Mouse (Mus musculus) G1E (cell line): ENCODE data around the gene Irf2bp2. TPM values are rescaled to one million over a fixed set of nuclear protein-coding genes. Genes with fewer than 3 reads are reported as not detected.
"Not testable (repeated sequence)": the region's sequence is repeated elsewhere in the genome, so short reads cannot be mapped to it uniquely, and the experiment has no call there.

ENCODE experiments used
- ATAC-seq: 2 replicates; pipeline ENCODE4 v1.8.0; 2016; ENCODE audit warnings: mild to moderate bottlenecking; ENCODE audit not compliant: insufficient number of reproducible peaks, poor library complexity, low FRiP score, severe bottlenecking; ENCODE audit errors: extremely low read depth
- DNase-seq: peaks from one replicate; pipeline ENCODE4 v3.0.0; 2012; ENCODE audit warnings: low spot score
- H3K27me3 ChIP-seq: 2 replicates; pipeline ENCODE4 v1.6.1; 2012; ENCODE audit warnings: mild to moderate bottlenecking, low read length, inconsistent platforms; ENCODE audit not compliant: insufficient read depth
- H3K36me3 ChIP-seq: replicated peaks from 2 replicates; pipeline ENCODE3; 2012; ENCODE audit warnings: mild to moderate bottlenecking, inconsistent platforms
- H3K4me1 ChIP-seq: 2 replicates; pipeline ENCODE4 v1.6.1; 2012; ENCODE audit warnings: low read depth, low read length, inconsistent platforms, mixed read lengths; ENCODE audit not compliant: insufficient read depth
- H3K4me3 ChIP-seq: 2 replicates; pipeline ENCODE4 v1.5.1; 2012; ENCODE audit warnings: low read depth, mild to moderate bottlenecking, inconsistent platforms, low read length, moderate library complexity, mixed read lengths
- H3K9me3 ChIP-seq: replicated peaks from 2 replicates; pipeline ENCODE4 v1.6.1; 2012; ENCODE audit warnings: inconsistent platforms
- CTCF ChIP-seq: IDR thresholded peaks from 2 replicates; pipeline ENCODE4 v1.5.1; 2012; ENCODE audit warnings: low read depth, low read length, inconsistent platforms, mixed read lengths
- GATA1 ChIP-seq: IDR thresholded peaks from 2 replicates; pipeline ENCODE4 v1.6.1; 2012; ENCODE audit warnings: borderline replicate concordance, low read length, inconsistent platforms, mixed read lengths
- GATA2 ChIP-seq: IDR thresholded peaks from 2 replicates; pipeline ENCODE4 v1.6.1; 2012; ENCODE audit warnings: low read depth, low read length, inconsistent platforms, borderline replicate concordance
- POLR2AphosphoS5 ChIP-seq: IDR thresholded peaks from 2 replicates; pipeline ENCODE4 v1.6.1; 2012; ENCODE audit warnings: low read depth, low read length, inconsistent platforms; ENCODE audit not compliant: insufficient replicate concordance
- TAL1 ChIP-seq: conservative IDR thresholded peaks from 2 replicates; pipeline ENCODE4 v1.6.1; 2012; ENCODE audit warnings: low read depth, low read length, inconsistent platforms, mixed read lengths
- polyA plus RNA-seq: library from polyadenylated mRNA; stranded (reverse); fragments of >175 nt; gene quantifications from 2 replicates; pipeline ENCODE4 v1.2.3, GENCODE M21; 2012
- total RNA-seq, 2 experiments: library from RNA; stranded (forward) in 1 of 2; stranded (reverse) in 1 of 2; fragments of 200-1000 nt in 1 of 2; fragments of >200 nt in 1 of 2; fragmentation: Nextera tagmentation in 1 of 2; gene quantifications; 2 replicates each; pipeline ENCODE4 v1.2.3; 2014 to 2017

The Irf2bp2 gene
- total and polyA plus RNA-seq, 3 experiments: 78.9 to 231 (median 101) TPM

GRCm38 (mm10) chr8:126609556-126610263 lies 15.9 kb upstream of the Irf2bp2 start:
- no peak overlapping the region for H3K4me3 ChIP-seq
- no peaks in the 10 kb centered on the region for H3K27me3 ChIP-seq
- ATAC-seq (no peak), DNase-seq (no peak)
- TF ChIP-seq TAL1 (no peak), CTCF (no peak), POLR2AphosphoS5 (no peak), GATA2 (no peak), GATA1 (no peak)
- no peaks in the 10 kb centered on the region for H3K36me3 ChIP-seq
- peaks cover 51% of the 10 kb centered on the region for H3K4me1 ChIP-seq
- peaks cover 14% of the 10 kb centered on the region for H3K9me3 ChIP-seq

GRCm38 (mm10) chr8:126603241-126603947 lies 9.6 kb upstream of the Irf2bp2 start:
- TF ChIP-seq GATA2 (no peak), GATA1 (no peak), POLR2AphosphoS5 (no peak), TAL1 (no peak), CTCF (no peak)
- no peaks in the 10 kb centered on the region for H3K27me3 ChIP-seq
- no peaks in the 10 kb centered on the region for H3K36me3 ChIP-seq
- H3K9me3 ChIP-seq: peaks cover 14% of the 10 kb centered on the region
- ATAC-seq (no peak), DNase-seq (no peak)
- H3K4me1 ChIP-seq: peaks cover 58% of the 10 kb centered on the region
- peak overlapping the region; percentile 35; the same call in 1 of the 2 replicates for H3K4me3 ChIP-seq

- Histone ChIP-seq H3K4me1 (peaks cover 65% of the 10 kb centered on the region), H3K9me3 (peaks cover 14% of the 10 kb centered on the region), H3K36me3 (no peaks in the 10 kb centered on the region), H3K4me3 (no peak overlapping the region; the same call in 1 of the 2 replicates), H3K27me3 (no peaks in the 10 kb centered on the region)
- DNase-seq (no peak), ATAC-seq (no peak)
- no peak for TF ChIP-seq GATA1
- TF ChIP-seq TAL1: no peak
- no peak for TF ChIP-seq GATA2
- TF ChIP-seq POLR2AphosphoS5: no peak
- no peak for TF ChIP-seq CTCF
Measured at GRCm38 (mm10) chr8:126602641-126603040, 8.9 kb upstream of the Irf2bp2 start.

GRCm38 (mm10) chr8:126601325-126601724 lies 7.5 kb upstream of the Irf2bp2 start:
- no peak for ATAC-seq

GRCm38 (mm10) chr8:126600816-126601243 lies 7.0 kb upstream of the Irf2bp2 start:
- Histone ChIP-seq H3K4me3 (no peak overlapping the region), H3K27me3 (no peaks in the 10 kb centered on the region), H3K36me3 (no peaks in the 10 kb centered on the region), H3K9me3 (peaks cover 3% of the 10 kb centered on the region), H3K4me1 (peaks cover 81% of the 10 kb centered on the region)
- TF ChIP-seq TAL1: no peak
- no peak for TF ChIP-seq POLR2AphosphoS5
- TF ChIP-seq CTCF: no peak
- no peak for TF ChIP-seq GATA1
- TF ChIP-seq GATA2: no peak
- no peak for DNase-seq
- ATAC-seq: no peak

More at GRCm38 (mm10) chr8:126601325-126601724, 7.5 kb upstream of the Irf2bp2 start:
- DNase-seq: no peak
- H3K36me3 ChIP-seq: no peaks in the 10 kb centered on the region
- TF ChIP-seq CTCF: no peak
- no peaks in the 10 kb centered on the region for H3K27me3 ChIP-seq
- H3K4me3 ChIP-seq: no peak overlapping the region
- H3K9me3 ChIP-seq: peaks cover 8% of the 10 kb centered on the region
- peaks cover 78% of the 10 kb centered on the region for H3K4me1 ChIP-seq

- H3K4me1 ChIP-seq: peaks cover 84% of the 10 kb centered on the region
Measured at GRCm38 (mm10) chr8:126600388-126600787, 6.6 kb upstream of the Irf2bp2 start.

GRCm38 (mm10) chr8:126599297-126599696 lies 5.5 kb upstream of the Irf2bp2 start:
- no peak for DNase-seq
- Histone ChIP-seq H3K9me3 (no peaks in the 10 kb centered on the region), H3K27me3 (no peaks in the 10 kb centered on the region), H3K4me3 (no peak overlapping the region), H3K36me3 (no peaks in the 10 kb centered on the region), H3K4me1 (peaks cover 90% of the 10 kb centered on the region)
- TF ChIP-seq GATA1: no peak
- no peak for TF ChIP-seq TAL1
- no peak for TF ChIP-seq CTCF
- TF ChIP-seq POLR2AphosphoS5: no peak
- TF ChIP-seq GATA2: no peak
- ATAC-seq: no peak

More at GRCm38 (mm10) chr8:126600388-126600787, 6.6 kb upstream of the Irf2bp2 start:
- H3K27me3 ChIP-seq, H3K4me3 ChIP-seq, DNase-seq, H3K36me3 ChIP-seq, ATAC-seq, H3K9me3 ChIP-seq: not testable (repeated sequence)
